Mouse (Mus musculus): ENCODE results near the gene Tcn2.

The Tcn2 gene

DNA sequence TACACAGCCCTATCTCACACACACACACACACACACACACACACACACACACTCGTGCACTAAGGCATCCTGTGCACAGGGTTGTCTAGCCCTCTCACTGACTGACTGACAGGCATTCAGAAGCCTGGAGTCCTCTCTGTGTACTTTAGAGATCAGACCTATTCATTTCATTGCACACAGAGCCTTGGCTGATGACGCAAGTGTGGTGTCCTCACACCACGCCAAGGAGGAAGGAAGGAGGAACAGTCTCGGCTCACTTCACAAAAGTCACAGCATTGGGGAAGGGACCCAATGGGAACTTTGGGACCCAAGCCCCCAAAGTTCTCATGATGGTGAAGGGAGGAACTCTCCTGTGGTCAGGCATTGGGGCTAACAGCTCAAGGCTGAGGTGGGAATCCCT is 1.9 kb downstream of the Tcn2 start:
- no peak for DNase-seq (ENCODE audit: low read depth, low spot score)

DNA sequence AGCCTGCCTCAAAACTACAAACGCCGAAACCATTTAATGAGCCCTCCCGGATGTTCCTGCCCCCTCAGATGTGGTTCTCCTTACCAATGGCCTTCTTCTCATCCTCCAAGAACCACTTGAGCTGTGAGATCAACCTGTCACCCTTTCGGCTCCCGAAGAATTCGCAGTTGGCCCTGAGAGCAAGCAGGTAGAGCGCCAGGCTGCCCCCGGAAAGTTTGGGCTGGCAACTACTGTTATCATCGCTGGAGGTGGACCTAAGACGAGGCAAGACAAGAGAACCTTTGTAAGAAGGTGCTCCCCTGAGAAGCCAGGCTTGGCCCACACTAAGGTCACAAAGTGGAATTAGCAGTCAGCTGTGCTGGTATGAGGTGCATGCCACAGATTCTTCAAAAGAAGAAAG is 6.0 kb downstream of the Tcn2 start:
- no peak for DNase-seq (ENCODE audit: low read depth, low spot score)

DNA sequence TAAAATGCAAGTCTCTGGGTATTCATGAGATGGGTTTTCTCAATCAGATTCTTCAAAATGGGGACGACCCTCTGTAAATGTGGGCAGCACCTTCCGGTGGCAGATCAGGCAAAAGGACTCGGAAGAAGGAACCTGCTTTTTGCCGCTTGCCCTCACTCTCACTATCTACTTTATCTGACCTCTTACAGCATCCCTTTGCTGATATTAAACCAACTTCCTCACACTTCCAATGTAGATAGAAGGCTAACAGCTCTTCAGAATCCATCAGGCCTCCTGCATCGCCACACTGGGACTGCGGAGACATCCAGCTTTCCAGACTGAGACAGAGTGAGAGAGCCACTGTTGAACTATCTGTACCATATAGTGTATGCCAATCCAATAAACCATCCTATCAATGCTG is 9.2 kb downstream of the Tcn2 start:
- DNase-seq (ENCODE audit: low read depth, low spot score): no peak

DNA sequence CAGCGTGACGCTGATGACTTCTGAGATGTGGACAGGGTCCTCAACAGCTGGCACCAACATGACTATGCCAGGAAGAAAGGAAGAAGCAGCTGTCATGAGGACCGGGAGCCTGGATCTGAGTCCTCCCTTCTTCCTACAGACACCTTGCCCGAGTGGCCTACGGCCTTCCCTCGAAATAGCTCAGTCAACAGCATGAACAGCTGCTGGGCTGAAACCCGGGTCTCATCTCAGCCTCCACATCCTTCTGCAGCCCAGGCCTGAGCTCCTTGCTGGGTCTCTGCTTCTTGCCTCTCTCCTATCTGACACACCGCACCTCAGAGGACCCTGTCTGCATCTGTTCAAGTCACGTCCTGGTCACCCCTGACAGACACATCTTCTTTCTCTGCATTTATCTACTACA is 9.8 kb downstream of the Tcn2 start:
- DNase-seq (ENCODE audit: low read depth, low spot score): no peak

DNA sequence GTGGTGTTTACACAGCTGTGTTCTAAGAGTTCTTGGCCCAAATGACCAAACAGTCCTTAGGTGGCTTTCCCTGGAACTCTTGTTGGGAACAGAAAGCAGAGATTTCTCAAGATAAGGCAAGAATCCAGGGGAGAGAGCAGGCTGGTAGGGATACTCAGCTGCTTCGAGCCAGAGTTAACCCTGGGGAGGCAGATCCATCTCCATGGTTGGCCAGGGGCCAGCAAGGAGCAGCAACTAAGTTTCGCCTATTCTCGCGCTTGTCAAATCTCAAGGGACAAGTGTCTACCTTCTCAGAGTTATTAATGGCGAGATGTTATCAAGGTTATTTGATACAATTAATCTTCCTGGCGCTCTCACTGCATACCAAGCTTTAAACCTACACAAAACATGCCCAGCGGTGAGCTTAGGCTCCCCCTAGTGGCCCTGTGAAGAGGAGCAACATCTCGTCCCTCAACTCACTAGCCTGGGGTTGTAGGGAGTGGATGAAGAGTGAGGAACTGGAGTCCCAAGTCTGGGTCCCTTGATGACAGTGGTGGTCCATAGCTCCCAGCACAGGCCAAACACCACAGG is 10.6 kb downstream of the Tcn2 start:
- DNase-seq (ENCODE audit: low read depth, low spot score): peak; percentile 77

DNA sequence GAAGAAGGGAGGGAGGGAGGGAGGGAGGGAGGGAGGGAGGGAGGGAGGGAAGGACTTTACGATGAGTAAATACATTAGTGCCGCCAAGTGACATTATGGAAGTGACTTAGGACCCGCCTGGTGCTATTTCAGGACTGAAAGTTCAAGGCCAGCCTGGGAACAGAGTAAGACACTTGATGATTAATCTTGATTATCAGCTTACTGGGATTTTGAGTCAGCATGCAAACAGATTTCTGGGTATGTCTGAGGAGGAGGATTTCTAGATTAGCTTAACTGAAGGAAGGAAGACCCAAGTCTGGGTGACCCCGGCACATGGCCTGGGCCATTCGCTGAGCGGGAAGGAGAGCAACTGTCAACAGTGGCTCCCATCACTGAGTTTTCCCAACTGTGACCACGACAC is 11.5 kb downstream of the Tcn2 start:
- no peak for DNase-seq (ENCODE audit: low read depth, low spot score)

DNA sequence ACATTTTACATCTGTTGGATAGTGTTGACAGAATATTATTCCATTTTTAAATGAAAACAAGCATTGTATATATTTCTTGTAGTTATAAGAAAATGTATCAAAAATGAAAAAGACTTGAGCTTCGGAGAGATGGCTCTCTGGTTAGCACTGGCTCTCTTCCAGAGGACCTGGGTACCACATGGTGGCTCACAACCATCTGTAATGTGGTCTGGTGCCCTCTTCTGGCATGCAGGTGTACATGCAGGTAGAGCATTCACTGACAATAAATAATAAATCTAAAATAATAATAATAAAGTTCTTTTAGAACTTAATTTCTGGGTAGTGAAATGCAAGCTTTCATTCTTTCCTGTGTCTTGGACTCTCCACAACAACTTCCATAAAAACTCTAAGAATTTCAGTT is 13.2 kb downstream of the Tcn2 start:
- peak; percentile 65 for DNase-seq (ENCODE audit: low read depth, low spot score)

DNA sequence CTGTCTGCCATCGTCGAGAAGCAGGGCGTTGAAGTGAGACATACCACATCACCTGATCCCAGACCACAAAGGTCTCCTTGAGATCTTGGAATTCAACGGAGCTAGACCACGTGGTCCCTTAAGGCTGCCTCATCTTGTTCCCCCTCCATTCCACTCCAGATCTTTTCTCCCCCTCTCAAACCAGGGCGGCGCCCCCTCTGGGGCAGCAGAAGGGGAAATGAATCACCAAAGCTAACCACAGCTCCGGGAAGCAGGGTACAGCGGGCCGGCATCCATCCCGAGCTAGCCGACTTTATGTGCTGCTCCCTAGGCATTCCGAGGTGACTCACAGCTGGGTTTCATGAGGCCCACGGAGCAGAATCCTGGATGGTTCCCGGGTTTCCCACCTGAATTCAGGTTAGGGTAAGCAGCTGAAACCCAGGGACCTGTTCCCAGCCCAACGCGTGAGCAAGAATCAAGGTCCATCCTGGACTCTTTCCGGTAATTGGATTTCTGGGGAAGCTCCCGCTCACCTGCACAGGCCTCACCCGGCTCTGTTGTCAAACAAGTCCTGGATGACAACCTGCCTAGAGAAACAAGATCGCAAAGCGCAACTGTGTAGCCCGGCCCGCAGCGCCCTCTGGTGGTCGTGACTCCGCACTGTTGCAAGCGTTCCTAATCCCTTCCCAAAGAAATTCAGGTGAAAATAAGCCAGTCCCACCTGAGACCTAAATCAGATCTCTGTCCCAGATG is 17.7 kb downstream of the Tcn2 start, which contains the start of gene Slc35e4:
Gene Slc35e4, minus strand, starts transcription at position 556 of the 732 bp plus-strand sequence.
- peak; percentile 96 for DNase-seq (ENCODE audit: low read depth, low spot score)

DNA sequence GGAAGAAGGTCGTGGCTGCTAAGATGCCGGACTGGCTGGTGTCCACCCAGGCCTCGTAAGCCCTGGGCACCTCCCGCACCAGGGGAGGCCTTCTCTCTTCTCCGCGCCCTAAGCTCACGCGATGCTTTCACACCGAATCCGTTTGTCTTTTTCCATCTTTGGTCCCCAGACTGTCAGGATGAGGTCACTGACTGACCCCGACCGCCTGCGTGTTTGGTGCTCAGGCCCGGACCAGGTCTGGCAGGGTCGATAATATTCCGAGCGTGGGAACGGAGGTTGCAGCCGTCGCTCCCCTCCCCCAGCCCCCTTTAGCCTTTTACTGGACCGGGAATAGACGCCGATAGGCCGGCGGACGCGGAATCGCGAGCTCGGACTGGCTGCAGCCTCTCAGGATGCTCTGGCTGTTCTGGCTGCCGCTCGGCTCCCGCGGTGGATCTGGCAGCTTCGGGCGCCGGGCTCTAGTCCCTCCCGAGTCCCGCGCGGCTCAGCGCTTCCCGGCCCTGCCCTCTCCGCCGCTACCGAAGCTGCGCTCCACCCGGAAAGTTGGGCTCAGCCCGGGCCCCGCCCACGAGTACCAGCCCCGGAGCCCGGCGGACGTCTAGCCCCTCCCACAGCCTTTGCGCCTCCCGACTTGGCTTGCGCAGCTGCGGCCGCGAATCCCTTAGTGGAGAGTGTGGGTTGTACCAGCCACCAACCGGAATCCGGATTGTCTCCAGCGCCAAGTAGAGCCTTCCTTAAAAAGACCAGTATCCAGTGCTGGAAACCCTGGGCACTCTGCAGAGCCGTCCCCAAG is 18.4 kb downstream of the Tcn2 start:
- peak; percentile 94 for DNase-seq (ENCODE audit: low read depth, low spot score)

DNA sequence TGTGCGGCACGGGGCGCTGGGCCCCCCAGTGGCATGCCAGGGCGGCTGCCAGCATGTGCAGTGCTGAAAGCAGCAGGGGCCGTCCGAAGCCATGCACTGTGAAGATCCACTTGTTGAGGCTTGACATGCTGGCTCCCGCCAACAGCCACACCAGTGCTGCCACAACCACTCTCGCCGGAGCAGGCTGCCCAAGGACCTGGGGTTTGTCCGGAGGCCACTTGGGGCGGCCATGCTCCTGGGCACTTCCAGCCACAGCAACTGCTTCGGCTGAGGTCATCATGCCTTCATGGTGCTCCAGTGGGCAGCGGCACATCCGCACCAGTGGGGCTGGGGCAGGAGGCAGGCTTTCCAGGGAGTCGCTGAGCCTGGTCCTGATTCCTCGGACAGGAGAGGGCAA is 19.1 kb downstream of the Tcn2 start:
- DNase-seq (ENCODE audit: low read depth, low spot score): peak; percentile 54

DNA sequence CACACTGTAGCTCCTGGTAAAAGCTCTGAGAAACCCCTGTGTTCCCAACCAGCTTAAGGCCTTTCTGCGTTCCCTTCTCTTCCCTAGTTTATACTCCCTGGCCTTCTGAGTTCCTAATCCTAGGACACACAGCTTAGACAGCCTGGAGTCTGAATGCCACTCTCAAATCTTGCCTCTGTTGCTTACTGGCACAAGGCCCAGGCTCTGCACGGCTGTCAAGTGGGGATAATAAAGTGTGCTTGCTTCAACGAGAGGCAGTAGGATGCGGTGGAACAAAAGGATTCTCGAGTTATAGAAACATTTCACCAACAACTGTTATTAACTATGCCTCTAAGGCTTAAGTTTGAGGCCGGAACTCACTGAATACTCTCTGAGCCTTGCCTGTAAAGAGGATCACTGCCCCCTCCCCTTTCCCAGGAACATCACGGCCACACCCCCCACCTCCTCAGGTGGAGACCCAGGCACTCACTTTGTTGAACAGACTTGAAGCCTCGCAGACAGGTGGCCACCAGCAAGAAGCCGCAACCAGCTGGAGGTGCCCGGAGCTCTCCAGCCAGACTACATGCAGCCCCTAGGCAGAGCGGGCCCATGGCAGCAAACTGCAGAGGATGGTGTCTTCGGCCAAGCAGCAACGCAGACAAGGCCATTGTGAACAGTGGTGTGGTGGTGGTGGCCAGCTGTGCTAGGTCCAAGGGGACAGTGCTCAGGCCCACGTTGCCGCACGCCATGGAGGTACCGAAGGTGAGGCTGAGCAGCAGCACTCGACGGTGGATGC is 19.7 kb downstream of the Tcn2 start:
- peak; percentile 69 for DNase-seq (ENCODE audit: low read depth, low spot score)

DNA sequence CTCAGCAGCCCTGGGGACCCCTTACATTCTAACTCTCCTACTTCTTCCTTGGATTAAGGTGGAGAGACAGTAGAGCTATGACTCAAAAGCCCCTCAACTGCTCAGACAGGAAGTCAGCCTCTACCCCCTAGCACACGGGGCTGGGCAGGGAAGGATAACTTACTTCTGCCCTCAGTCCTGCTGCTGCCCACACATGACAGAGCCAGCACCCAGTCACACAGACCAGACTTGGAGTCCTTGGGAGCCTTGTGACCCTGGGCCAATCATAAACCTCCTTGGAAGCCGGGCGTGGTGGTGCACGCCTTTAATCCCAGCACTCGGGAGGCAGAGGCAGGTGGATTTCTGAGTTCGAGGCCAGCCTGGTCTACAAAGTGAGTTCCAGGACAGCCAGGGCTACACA is 20.5 kb downstream of the Tcn2 start:
- peak; percentile 39 for DNase-seq (ENCODE audit: low read depth, low spot score)

DNA sequence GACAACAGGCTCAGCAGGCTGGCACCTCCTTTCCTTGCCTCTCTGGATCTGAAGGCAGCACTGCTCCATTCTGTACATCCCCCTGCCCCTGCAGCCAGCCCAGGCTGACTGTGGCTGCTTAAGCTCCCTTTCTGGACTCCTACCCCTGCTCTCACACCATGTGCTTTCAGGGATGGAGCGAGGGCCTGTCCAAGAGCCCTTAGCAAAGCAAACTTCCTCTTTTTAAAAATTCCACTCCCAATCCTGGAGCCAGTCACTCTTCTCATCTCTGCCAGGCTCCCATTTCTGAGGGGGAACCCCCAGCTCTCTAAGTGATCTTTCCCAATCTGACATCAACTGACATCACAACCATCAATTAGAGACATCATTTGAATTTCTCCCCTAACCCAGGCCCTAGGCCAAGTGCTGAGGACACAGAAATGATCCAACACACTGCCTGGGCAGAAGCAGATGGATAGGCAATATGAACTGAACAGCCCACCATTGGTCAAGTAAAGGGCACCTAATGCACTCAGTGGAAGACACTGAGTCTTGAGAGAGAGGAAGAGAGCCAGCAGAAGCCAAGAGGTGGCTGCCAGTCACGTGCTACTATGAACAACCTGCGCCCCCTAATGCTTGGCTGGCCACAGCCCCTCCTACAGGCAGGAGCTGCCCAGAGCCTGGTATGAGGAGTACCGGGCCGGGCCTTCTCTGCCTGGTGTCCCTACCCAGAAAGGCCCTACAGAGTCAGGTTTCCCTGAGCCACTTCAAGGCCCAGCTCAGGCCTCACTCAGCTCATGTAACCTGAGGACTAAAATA is 21.2 kb downstream of the Tcn2 start:
- DNase-seq (ENCODE audit: low read depth, low spot score): peak; percentile 47

DNA sequence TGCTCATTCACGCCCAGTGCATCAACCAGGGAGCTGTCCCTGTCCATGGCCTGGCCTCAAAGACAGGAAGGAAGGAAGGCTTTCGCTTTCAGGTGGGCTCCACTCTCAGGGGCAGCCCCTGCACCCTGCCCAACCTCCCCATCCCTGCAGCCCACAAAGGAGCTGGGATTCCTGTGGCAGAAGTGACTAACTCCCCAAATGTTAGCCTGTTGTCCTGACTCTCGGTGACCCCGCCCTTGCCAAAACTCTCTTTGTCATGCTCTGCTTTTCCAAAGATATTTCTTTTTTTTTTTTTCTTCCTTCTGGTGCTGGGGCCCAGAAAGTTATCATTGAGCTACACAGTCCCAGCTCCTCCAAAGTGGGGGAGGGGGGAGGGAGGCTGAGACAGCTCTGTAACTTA is 22.7 kb downstream of the Tcn2 start:
- DNase-seq (ENCODE audit: low read depth, low spot score): peak; percentile 69

DNA sequence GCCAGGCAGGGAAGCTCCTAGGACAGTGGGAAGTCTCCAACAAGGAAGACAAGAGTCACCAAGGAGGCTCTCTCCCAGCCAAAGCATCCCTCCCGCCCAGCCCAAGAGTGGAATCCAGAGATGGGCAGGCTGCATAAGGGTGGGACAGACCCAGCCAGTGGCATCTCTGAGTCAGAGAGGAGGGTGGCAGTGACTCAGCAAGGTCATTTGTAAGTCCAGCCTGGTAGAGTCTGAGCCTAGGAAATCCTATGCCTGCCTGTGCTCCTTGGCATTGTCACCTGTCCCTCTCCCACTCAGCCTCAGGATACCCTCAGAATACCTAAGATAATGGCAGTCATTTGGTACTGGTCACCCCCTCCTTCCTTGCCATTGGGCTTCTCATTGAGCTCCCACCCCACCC is 26.5 kb downstream of the Tcn2 start:
- peak; percentile 80 for DNase-seq (ENCODE audit: low read depth, low spot score)

DNA sequence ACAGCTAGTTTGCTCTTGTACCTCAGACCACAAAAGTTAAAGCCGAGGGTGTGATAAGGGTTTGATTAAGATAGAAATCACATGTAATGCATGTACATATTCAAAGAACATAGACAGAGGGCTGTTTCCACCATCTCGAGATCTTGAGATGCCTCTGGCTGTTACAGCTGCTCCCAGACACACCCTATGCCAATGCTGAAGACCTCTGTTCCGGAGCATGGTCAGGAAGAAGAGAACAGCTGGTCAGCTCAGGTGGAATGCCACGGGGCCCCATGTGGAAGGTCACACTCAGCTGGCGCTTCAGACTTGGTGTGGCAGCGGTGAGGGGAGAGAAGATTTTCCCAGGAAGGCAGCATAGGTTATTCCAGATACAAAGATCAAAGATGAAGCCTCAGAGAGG is 27.3 kb downstream of the Tcn2 start:
- no peak for DNase-seq (ENCODE audit: low read depth, low spot score)

DNA sequence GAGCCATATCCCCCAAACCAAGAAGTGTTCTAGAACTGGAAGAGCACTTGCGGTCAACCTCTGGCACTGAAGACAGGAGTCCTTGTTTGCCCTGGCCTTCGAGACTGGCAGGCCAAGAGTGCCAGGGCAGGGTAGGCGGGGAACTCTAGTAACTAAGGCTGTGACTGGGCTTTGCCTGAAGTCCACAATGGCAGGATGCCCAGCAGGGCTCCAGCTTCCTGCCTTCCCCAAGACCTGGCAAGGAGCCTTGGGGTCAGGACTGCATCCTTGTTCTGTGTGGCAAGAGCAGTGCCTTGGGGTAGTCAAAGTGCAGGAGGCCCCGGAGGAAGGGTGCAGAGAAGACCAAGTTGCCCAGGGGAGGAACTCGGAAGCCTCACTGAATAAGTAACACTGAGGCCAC is 28.9 kb downstream of the Tcn2 start:
- peak; percentile 88 for DNase-seq (ENCODE audit: low read depth, low spot score)

DNA sequence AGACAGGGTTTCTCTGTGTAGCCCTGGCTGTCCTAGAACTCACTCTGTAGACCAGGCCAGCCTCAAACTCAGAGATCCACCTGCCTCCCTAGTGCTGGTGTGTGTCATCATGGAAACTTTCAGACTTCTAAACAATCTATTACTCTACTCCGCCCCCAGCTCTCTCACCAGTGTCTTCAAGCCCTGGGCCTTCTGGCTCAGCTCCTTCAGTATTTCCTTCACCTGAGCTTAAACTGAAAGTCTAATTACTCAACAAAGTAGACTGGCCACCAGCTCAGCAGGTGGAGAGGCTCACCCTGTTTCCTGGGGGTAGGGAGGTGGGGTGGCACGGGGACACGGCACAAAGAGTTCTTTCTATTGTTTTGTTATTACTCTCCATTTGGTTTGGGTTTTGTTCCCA is 29.4 kb downstream of the Tcn2 start:
- DNase-seq (ENCODE audit: low read depth, low spot score): peak; percentile 50

DNA sequence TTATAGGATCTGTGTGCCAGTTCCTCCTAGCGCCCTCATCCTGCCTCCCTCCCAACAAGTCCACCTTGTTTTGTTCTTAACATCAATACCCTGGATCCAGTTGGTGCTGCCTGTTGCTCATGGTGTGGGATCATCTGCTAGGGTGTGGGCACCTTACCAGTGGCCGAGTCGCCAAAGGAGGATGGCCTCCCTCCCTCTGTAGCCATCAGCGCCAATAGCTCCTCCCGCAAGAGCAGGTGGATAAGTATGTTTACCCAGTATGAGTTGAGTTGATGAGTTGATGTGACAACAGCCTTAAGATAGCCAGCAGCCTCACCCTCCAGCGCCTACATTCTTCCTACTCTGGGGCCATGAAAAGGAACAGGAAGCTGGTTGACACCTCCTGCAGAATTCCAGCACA is 31.7 kb downstream of the Tcn2 start:
- no peak for DNase-seq (ENCODE audit: low read depth, low spot score)

DNA sequence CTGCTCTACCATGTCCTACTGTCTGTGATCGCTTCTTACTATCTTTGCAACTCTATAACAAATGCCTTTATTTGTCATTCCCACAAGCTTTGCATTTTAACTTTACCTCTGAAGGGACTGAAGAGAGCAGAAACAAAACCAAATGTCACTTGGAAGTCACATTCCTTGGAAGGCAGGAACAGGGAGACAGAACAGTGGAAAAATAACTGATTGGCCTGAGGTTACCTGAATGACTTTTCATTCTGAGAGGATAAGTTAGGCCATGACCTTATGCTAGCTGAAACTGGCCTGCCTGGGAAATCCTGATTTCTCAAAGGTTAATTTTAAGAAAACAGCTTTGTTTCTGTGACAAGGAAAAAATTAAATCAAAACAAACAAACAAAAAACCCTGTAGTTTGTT is 36.0 kb downstream of the Tcn2 start:
- DNase-seq (ENCODE audit: low read depth, low spot score): no peak

DNA sequence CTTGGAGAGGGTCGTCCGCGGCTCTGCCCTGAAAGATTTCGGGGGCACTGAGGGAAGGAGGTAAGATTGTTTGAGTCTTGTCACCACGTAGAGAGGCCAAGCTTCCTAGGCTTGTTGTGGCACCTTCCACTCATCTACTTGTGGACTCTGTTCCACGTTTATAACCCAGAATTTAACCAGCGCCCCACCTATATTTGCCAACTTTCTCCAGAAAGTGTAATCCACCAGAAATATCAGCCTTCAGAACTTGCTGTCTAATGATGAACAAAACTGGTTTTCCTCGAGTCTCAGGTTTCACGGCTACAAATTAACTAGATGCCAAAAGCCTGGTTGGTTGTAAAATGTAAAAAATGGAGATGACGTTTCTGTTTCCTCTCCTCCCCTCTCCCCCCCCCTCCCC is 36.5 kb downstream of the Tcn2 start:
- peak; percentile 60 for DNase-seq (ENCODE audit: low read depth, low spot score)
